Mouse (Mus musculus) ES-E14 (cell line): ENCODE results near the gene Blm.

Experiments
- CHD2 ChIP-seq: IDR thresholded peaks from 2 replicates; pipeline ENCODE4 v1.6.1; 2014; ENCODE audit warnings: mild to moderate bottlenecking, low read depth, low read length, inconsistent platforms
- HCFC1 ChIP-seq: IDR thresholded peaks from 2 replicates; pipeline ENCODE4 v1.6.1; 2012; ENCODE audit warnings: low read length, inconsistent platforms, borderline replicate concordance; ENCODE audit not compliant: insufficient read depth
- MAFK ChIP-seq: IDR thresholded peaks from 2 replicates; pipeline ENCODE4 v1.6.1; 2014; ENCODE audit warnings: mild to moderate bottlenecking, low read depth, low read length, inconsistent platforms; ENCODE audit not compliant: insufficient read depth
- ZNF384 ChIP-seq: IDR thresholded peaks from 2 replicates; pipeline ENCODE4 v1.6.1; 2012; ENCODE audit warnings: low read depth, low read length, inconsistent platforms

GRCm38 (mm10) chr7:80534291-80535008, 469 bp downstream of the Blm start:
- TF ChIP-seq MAFK, result no peak
- no peak for TF ChIP-seq HCFC1
- no peak for TF ChIP-seq CHD2
- no peak for TF ChIP-seq ZNF384
